Mouse (Mus musculus): ENCODE data around the gene Armc9. TPM values are rescaled to one million over a fixed set of nuclear protein-coding genes. Genes with fewer than 3 reads are reported as not detected.

Armc9 gene
- total and polyA plus RNA-seq, 2 experiments = 3.2 to 4.4 TPM

DNA sequence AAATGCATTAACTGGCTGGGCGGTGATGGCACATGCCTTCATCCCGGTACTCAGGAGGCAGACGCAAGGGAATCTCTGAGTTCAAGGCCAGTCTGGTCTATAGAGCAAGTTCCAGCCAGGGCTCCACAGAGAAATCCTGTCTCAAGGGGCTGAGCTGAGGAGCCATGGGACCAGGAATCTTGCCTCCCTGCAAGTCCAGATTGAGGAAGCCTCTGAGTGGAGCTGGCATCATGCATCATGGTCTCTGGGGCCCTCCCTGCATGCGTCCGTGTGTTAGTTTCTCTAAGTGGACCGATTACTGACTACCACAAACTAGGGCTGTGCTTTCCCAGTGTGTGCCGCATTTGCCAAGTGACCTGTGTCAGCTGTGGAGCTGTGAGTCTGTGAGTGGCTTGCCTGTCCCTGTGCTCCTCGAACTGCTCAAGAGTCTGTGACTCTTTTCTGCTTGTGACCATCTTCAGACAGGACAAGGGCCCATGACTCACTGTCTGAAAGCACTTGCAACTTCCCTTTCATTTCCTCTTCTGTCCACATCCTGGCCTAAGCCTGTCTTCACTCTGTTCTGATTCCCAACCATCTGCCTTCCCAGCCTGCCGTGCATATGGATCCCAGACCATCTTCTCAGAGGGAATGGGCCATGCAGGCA lies 74.7 kb downstream of the Armc9 start:
- Histone ChIP-seq H3K36me3 (ENCODE audit: control insufficient read depth, insufficient read depth, low read length) (no peaks in the 10 kb centered on the region), H3K27me3 (ENCODE audit: control insufficient read depth, insufficient read depth, low read length) (no peaks in the 10 kb centered on the region), H3K9ac (ENCODE audit: low read depth, low read length) (no peak overlapping the region), H3K4me1 (ENCODE audit: control insufficient read depth, insufficient read depth, low read length) (no peaks in the 10 kb centered on the region), H3K4me3 (ENCODE audit: insufficient read depth, low read depth, low read length) (no peak overlapping the region), H3K27ac (replicated peaks; ENCODE audit: insufficient read depth, low read depth, low read length) (peak overlapping the region; percentile 55), H3K79me2 (ENCODE audit: control insufficient read depth, insufficient read depth, low read length) (no peaks in the 10 kb centered on the region)
- DNase-seq (ENCODE audit: extremely low read depth, low read depth, low spot score) = peak; percentile 14
- WGBS = 85% methylated on average over 9 of the region's 9 CpGs
- TF ChIP-seq POLR2A (IDR thresholded peaks at IDR 0.05; ENCODE audit: extremely low read depth, insufficient read depth, low read length) (no peak), CTCF (IDR thresholded peaks at IDR 0.05; ENCODE audit: low read depth, low read length) (no peak)

- H3K27me3 ChIP-seq (ENCODE audit: control insufficient read depth, insufficient read depth, low read length) = no peaks in the 10 kb centered on the region
- TF ChIP-seq POLR2A (IDR thresholded peaks at IDR 0.05; ENCODE audit: extremely low read depth, insufficient read depth, low read length) (no peak), CTCF (IDR thresholded peaks at IDR 0.05; ENCODE audit: low read depth, low read length) (no peak)
- H3K27ac ChIP-seq (replicated peaks; ENCODE audit: insufficient read depth, low read depth, low read length) = no peak overlapping the region
- H3K79me2 ChIP-seq (ENCODE audit: control insufficient read depth, insufficient read depth, low read length) = no peaks in the 10 kb centered on the region
- H3K4me1 ChIP-seq (ENCODE audit: control insufficient read depth, insufficient read depth, low read length) = no peaks in the 10 kb centered on the region
- WGBS = 96% methylated on average over 5 of the region's 5 CpGs
- no peak for DNase-seq (ENCODE audit: extremely low read depth, low read depth, low spot score)
- H3K36me3 ChIP-seq (ENCODE audit: control insufficient read depth, insufficient read depth, low read length) = no peaks in the 10 kb centered on the region
- no peak overlapping the region for H3K9ac ChIP-seq (ENCODE audit: low read depth, low read length)
- H3K4me3 ChIP-seq (ENCODE audit: insufficient read depth, low read depth, low read length) = no peak overlapping the region
Measured at GRCm38 (mm10) chr1:86232631-86233030, 78.1 kb downstream of the Armc9 start.

GRCm38 (mm10) chr1:86233808-86234207 lies 79.2 kb downstream of the Armc9 start:
- 73% methylated on average over 4 of the region's 4 CpGs for WGBS
- Histone ChIP-seq H3K4me3 (ENCODE audit: insufficient read depth, low read depth, low read length) (no peak overlapping the region), H3K36me3 (ENCODE audit: control insufficient read depth, insufficient read depth, low read length) (no peaks in the 10 kb centered on the region), H3K79me2 (ENCODE audit: control insufficient read depth, insufficient read depth, low read length) (no peaks in the 10 kb centered on the region), H3K4me1 (ENCODE audit: control insufficient read depth, insufficient read depth, low read length) (no peaks in the 10 kb centered on the region), H3K9ac (ENCODE audit: low read depth, low read length) (no peak overlapping the region), H3K27me3 (ENCODE audit: control insufficient read depth, insufficient read depth, low read length) (no peaks in the 10 kb centered on the region), H3K27ac (replicated peaks; ENCODE audit: insufficient read depth, low read depth, low read length) (no peak overlapping the region)
- peak; percentile 6 for DNase-seq (ENCODE audit: extremely low read depth, low read depth, low spot score)
- TF ChIP-seq POLR2A (IDR thresholded peaks at IDR 0.05; ENCODE audit: extremely low read depth, insufficient read depth, low read length) (no peak), CTCF (IDR thresholded peaks at IDR 0.05; ENCODE audit: low read depth, low read length) (no peak)

GRCm38 (mm10) chr1:86235118-86235517 lies 80.5 kb downstream of the Armc9 start:
- no peak overlapping the region for H3K27ac ChIP-seq (replicated peaks; ENCODE audit: insufficient read depth, low read depth, low read length)
- no peak overlapping the region for H3K4me3 ChIP-seq (ENCODE audit: insufficient read depth, low read depth, low read length)
- no peak for DNase-seq (ENCODE audit: extremely low read depth, low read depth, low spot score)
- 90% methylated on average over 10 of the region's 10 CpGs for WGBS
- H3K9ac ChIP-seq (ENCODE audit: low read depth, low read length) = no peak overlapping the region
- H3K79me2 ChIP-seq (ENCODE audit: control insufficient read depth, insufficient read depth, low read length) = no peaks in the 10 kb centered on the region
- TF ChIP-seq POLR2A (IDR thresholded peaks at IDR 0.05; ENCODE audit: extremely low read depth, insufficient read depth, low read length) = no peak
- no peaks in the 10 kb centered on the region for H3K36me3 ChIP-seq (ENCODE audit: control insufficient read depth, insufficient read depth, low read length)
- no peaks in the 10 kb centered on the region for H3K27me3 ChIP-seq (ENCODE audit: control insufficient read depth, insufficient read depth, low read length)
- H3K4me1 ChIP-seq (ENCODE audit: control insufficient read depth, insufficient read depth, low read length) = no peaks in the 10 kb centered on the region

- H3K4me3 ChIP-seq (ENCODE audit: insufficient read depth, low read depth, low read length) = no peak overlapping the region
- no peaks in the 10 kb centered on the region for H3K27me3 ChIP-seq (ENCODE audit: control insufficient read depth, insufficient read depth, low read length)
- no peaks in the 10 kb centered on the region for H3K79me2 ChIP-seq (ENCODE audit: control insufficient read depth, insufficient read depth, low read length)
- no peak overlapping the region for H3K27ac ChIP-seq (replicated peaks; ENCODE audit: insufficient read depth, low read depth, low read length)
- TF ChIP-seq POLR2A (IDR thresholded peaks at IDR 0.05; ENCODE audit: extremely low read depth, insufficient read depth, low read length) (no peak), CTCF (IDR thresholded peaks at IDR 0.05; ENCODE audit: low read depth, low read length) (no peak)
- no peaks in the 10 kb centered on the region for H3K4me1 ChIP-seq (ENCODE audit: control insufficient read depth, insufficient read depth, low read length)
- H3K9ac ChIP-seq (ENCODE audit: low read depth, low read length) = no peak overlapping the region
- DNase-seq (ENCODE audit: extremely low read depth, low read depth, low spot score) = no peak
- WGBS = 92% methylated on average over 10 of the region's 10 CpGs
- H3K36me3 ChIP-seq (ENCODE audit: control insufficient read depth, insufficient read depth, low read length) = no peaks in the 10 kb centered on the region
Measured at GRCm38 (mm10) chr1:86236442-86236841, 81.9 kb downstream of the Armc9 start.

DNA sequence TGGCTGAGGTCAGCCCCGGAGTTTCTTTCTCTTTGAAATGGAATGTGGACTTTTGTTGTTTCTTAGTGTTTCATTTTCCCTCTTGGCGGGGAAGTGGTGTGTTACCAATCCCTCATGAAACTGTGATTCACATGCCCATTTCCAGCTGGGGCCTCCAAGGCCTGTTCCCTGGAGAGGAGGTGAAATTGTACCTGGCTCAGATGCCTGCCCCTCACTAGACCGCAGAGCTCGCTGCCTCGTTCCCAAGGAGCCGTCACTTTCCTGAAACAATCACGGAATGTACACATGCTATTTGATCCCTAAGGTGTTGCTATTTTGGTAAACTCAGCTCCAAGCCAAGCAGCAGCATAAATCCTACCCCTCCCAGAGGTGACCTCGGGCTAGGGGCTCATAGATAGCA lies 84.4 kb downstream of the Armc9 start:
- TF ChIP-seq POLR2A (IDR thresholded peaks at IDR 0.05; ENCODE audit: extremely low read depth, insufficient read depth, low read length) (no peak), CTCF (IDR thresholded peaks at IDR 0.05; ENCODE audit: low read depth, low read length) (no peak)
- H3K27me3 ChIP-seq (ENCODE audit: control insufficient read depth, insufficient read depth, low read length) = no peaks in the 10 kb centered on the region
- 92% methylated on average over 8 of the region's 8 CpGs for WGBS
- H3K27ac ChIP-seq (replicated peaks; ENCODE audit: insufficient read depth, low read depth, low read length) = no peak overlapping the region
- H3K36me3 ChIP-seq (ENCODE audit: control insufficient read depth, insufficient read depth, low read length) = no peaks in the 10 kb centered on the region
- no peak for DNase-seq (ENCODE audit: extremely low read depth, low read depth, low spot score)
- no peaks in the 10 kb centered on the region for H3K79me2 ChIP-seq (ENCODE audit: control insufficient read depth, insufficient read depth, low read length)
- H3K4me1 ChIP-seq (ENCODE audit: control insufficient read depth, insufficient read depth, low read length) = no peaks in the 10 kb centered on the region
- no peak overlapping the region for H3K9ac ChIP-seq (ENCODE audit: low read depth, low read length)
- H3K4me3 ChIP-seq (ENCODE audit: insufficient read depth, low read depth, low read length) = no peak overlapping the region

All from liver, adult 2 months (tissue).